Mouse (Mus musculus): ENCODE measurements around the gene Olfr629.
"Not testable (repeated sequence)": the region's sequence is repeated elsewhere in the genome, so short reads cannot be mapped to it uniquely, and the experiment has no call there.

DNA sequence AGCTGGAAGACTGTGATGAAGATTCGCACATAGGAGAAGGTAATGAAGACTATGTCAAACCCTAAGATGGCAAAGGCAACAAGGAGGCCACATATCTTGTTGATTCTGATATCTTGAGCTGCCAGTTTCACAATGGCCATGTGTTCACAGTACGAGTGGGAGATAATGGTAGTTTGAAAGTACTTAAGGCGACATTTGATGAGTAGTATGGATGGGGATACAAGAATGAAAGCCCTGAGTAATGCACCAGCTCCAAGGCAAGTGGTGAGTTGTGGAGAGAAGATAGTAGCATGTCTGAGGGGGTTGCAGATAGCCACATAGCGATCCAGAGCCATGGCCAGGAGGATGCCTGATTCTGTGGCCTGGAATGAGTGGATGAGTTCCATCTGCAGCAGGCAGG, 32.9 kb upstream of the Olfr629 start:
- not testable (repeated sequence) for TF ChIP-seq CTCF (IDR thresholded peaks at IDR 0.05; ENCODE audit: control insufficient read depth, insufficient read depth, insufficient replicate concordance, low read depth, low read length); POLR2A (IDR thresholded peaks at IDR 0.05; ENCODE audit: control insufficient read depth, low read depth, low read length)
